Mouse (Mus musculus): ENCODE measurements around the gene Plp2.

The Plp2 gene

DNA sequence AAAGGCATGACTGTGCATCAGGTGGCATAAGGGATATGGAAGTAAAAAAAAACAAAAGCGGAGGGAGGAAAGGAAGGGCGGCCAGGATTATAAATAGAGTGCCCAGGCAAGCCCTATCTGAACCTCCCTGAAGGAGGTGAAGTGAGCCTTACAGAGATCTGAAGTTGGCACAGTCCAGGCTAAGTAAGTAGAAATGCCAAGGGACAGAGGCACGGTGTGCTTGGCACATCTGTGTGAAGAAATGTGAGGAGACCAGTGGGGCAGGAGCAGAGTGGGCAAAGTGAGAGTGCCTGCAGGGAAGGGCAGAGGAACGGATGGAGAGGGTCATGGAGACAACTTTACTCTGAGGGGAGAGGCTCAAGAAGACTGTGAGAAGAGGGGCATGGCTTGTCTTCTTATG lies 10.1 kb downstream of the Plp2 start:
- DNase-seq (ENCODE audit: low spot score), result no peak

DNA sequence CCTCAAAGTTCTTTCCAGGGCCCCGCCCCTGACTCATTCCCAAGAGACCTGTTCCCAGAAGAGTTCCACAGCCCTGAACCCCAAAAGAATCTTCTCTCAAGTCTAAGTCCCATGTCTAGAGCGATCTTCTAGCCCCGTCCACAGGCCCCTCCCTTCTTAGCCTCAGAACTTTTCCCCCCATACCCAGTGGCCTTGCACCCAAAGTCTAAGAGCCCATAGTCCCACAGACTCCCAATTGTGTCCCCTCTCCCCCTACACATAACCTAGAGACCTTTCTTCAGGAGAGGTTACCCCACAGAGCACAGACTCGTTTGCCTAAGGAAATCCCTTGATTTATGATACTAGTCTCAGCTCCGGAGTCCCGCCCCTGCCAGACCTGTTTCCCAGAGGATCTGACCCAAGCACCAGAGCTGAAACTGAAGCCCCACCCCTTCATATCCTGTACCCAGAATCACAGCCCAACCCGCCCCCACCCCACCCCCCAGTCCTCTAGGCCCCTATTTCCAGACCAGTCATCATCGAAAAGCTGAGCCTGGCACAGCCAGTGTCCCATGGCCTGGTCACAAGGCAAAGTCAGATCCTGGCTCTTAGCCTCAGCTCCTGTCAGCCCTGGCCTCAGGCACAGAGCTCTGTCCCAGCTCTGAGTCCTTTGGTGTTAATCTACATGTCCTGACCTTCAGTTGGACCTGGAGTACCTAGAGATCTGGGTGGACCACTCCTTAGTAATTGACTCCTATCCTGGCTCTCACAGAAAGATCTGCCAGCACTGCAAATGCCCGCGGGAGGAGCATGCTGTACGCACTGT lies 12.2 kb downstream of the Plp2 start:
- DNase-seq (ENCODE audit: low spot score), result no peak

DNA sequence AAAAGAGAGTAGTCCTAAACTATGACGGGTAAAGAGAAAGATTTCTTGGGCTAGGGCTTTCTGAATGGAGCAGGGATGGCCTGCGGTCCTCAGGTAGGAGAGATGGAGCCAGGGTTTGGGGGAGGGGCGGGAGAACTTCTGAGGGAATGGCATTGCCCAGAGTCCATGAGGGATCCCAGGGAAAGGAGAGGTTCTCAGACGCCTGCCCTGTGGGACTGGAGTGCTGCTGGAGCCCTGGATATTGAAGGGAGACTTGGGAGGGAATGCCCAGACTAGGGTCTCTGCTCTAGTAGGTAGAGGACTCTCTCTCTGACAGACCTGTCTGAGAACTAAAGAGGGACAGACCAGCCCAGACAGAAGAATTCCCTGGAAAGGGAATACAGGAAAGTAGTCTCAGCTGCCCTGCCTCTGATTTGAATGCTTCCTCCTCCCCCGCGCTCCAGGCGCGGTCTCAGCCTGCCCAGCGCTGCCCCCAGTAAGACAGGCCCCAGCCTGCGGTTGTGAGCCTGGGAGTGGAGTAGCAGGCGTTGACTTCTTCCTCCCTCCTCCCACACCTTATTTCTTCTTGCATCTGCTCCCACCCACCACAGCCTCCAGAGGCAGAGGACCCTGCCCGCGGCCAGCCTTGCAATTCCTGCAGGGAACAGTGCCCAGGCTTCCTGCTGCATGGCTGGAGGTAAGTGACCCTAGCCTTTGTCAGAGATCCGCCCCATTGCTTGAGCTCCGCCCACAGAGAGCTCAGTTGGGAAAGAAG lies 13.0 kb downstream of the Plp2 start:
- no peak for DNase-seq (ENCODE audit: low spot score)

DNA sequence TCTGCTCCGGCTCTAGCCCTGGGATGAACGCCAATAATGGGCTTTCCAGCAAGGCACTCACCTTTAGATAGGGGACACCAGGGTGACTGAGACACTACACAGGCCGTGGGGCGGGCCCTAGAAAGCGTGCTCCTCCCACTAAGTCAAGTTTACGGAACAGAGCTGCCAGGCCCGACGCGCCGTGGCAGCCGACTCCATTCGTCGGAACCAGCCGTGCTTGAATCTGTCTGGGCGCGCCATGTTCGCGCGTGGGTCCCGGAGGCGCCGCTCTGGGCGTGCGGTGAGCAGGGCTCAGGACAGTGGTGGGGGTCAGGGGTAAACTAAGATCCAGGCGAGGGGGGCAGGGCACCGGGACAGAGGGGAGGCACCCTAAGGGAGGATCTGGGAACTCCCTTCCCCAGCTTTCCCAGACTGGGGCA lies 14.0 kb downstream of the Plp2 start, which contains the start of gene Prickle3:
TSS of gene Prickle3 (plus strand) at position 40 of the 419 bp plus-strand sequence.
- DNase-seq (ENCODE audit: low spot score), result peak; percentile 65

DNA sequence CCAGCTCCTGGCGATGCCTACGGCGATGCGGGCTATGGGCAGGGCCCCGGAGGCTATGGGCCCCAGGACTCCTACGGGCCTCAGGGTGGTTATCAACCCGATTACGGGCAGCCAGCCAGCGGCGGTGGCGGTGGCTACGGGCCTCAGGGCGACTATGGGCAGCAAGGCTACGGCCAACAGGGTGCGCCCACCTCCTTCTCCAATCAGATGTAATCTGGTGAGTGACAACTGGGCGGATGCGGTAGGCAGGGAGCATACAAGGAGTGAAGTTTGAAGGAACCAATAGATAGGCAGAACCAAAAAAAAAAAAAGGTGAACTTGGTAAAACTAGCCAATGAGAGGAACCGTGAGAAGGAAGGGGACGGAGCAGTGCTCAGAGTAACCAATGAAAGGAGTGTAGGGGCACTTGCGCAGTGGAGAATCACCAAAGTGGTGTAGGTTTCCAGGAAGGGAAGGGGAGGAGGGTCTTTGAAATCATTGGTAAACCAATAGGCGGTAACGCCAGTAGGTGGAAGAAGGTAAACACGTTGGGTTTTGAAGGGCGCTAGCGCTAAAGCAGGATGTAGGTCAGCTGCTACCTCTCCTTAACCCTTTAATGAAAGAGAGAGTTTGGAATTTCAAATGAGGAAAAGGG lies 22.4 kb downstream of the Plp2 start:
- DNase-seq (ENCODE audit: low spot score), result peak; percentile 90

DNA sequence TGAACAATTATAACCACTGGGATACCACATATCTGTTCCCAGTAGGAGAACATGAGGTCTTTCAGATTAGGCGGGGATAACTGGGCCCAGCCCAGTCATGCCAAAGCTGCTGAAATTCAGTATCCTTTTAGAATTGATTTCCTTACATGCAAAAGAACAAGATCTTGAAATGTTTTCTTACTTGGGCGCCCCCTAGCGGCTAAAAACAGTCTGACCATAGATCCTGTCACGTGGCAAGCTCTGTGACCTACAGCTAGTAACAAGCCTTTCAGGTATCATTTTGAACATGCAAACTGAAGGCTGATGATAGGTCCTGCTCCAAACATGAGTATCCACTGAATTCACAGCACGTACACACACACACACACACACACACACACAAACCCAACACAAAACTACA lies 25.8 kb downstream of the Plp2 start:
- DNase-seq (ENCODE audit: low spot score), result peak; percentile 84

DNA sequence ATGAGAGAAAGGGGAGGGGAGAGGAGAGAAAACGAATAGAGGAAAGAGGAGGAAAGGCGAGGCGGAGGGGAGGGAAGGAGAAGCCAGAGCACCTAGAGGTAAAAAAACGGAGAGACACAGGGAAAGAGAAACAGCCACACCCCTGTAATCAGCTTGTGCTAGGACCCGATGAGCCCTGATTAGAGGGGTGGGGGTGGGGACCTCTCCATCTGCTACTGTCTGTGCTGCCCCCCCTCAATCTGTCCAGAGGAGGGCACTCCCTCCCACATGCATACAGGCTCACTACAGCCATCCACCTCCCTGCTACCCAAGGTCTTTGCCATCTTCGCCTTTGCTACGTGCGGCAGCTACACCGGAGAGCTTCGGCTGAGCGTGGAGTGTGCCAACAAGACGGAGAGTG lies 30.4 kb downstream of the Plp2 start:
- no peak for DNase-seq (ENCODE audit: low spot score)

DNA sequence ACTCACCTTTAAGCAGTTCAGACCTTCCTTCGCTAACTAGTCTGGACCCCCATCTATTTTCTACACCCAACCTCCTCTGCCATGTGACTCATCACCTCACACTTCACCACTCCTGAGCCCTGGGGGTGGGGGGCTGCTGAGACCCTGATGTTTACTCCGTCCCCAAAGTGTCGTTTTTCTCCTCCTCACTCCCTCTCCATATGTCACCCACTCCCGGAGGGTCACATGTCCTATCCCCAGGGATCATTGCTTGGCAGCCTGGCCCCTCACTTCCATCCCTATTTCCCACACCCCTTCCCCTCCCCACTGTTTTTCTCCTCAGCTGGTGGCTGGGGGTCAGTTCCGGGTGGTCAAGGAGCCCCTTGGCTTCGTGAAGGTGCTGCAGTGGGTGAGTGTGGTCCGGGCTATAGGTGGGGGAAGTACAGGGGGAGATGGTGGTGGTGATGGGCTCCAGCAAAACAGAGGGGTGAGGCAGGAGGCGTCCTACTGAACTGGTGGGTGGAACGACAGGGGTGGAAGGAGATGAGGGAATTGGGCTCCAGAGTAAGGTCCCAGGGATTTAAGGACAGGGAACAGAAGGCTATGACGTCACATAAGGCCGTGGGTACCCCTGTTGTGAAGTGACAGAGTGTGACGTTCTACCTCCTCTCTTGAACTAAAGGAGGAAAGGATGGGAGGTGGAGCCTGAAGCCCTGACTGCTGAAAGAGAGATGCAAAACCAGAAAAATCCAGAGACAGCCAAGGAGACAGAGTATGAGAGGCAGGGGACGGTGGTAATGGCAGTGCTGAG lies 31.5 kb downstream of the Plp2 start:
- DNase-seq (ENCODE audit: low spot score), result no peak

DNA sequence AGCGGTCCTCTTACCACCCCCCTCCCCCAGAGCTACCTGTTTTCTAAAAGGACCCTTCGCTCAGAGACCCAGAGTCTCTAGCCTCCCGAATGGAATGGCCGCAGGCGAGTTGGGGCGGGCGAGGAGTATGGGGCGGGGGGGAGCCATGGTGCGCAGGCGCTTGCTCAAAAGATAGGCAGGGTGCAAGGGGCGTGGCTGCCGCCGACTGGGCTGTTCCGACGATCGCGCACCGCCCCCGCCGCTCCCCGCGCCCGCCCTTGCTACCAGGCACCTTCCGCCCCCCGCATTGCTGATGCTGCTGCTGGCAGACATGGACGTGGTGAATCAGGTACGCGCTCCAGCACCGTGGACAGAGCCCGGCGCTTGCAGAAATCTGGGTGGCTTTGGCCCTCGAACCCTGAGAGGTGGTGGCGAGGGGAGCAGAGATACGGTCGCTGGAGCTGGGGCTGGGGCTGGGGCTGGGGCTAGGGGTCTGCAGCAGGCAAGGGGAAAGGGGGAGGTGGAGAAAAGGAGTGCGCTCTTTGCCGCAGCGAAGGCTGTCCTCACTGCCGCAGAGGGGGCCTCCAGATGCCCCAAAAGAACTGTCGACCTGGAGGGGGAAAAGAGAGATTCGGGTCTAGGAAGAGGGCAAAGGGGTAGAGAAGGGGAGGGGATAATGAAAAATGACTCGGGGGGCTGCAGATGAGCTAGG lies 32.6 kb downstream of the Plp2 start, which contains the start of gene Syp:
TSS of gene Syp (plus strand) at position 71 of the 691 bp plus-strand sequence.
- peak; percentile 72 for DNase-seq (ENCODE audit: low spot score)

DNA sequence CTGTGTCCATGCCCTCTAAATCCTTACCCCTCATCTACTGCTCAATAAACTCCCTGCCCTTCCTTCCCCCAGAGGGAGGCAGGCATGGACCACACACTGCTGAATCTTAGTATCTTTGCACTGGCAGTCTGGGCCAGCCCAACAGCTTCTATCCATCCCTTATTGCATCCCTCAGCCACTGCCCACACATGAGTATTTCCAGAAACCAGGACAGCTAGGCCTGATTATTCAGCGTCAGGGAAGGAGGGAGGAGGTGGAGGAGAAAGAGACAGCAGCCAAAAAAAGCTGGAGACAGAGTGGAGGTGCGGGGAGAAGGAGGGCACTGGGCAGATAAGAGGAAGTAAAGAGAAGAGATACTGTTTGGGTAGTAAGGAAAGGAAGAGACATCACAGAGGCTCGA lies 36.1 kb downstream of the Plp2 start:
- DNase-seq (ENCODE audit: low spot score), result no peak

DNA sequence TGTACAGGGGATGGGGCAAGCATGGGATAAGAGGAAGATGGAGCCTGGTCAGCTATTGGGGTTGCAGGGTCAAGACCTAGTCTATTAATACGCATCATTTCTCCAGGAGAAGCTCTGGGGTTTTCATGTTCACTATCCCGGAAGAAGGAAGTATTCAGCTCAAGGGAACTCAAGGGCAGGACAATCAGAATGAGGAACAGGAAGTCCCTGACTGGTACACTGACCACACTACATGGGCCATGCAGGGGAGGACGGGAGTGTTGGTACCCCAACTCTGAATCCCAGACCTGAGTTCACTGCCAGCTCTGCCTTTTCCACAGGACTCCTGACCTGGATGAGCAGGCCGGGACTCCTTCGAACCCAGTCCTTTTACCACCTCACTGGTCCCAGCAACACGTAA lies 38.6 kb downstream of the Plp2 start:
- no peak for DNase-seq (ENCODE audit: low spot score)
